Mouse (Mus musculus) left cerebral cortex, adult 2 months (tissue): Measurements from ENCODE around the gene Socs7. TPM values are rescaled to one million over a fixed set of nuclear protein-coding genes. Genes with fewer than 3 reads are reported as not detected.
"Not testable (repeated sequence)": the region's sequence is repeated elsewhere in the genome, so short reads cannot be mapped to it uniquely, and the experiment has no call there.

Source experiments
- DNase-seq, 2 experiments: peaks; one replicate each; pipeline ENCODE4 v3.0.0; 2021 to 2022; ENCODE audit warnings: low spot score in 2 of 2, mixed read lengths in 1 of 2; ENCODE audit errors: extremely low spot score in 1 of 2
- H3K27ac ChIP-seq: fragments of 200-600 bp; 2 replicates; pipeline ENCODE4 v1.8.1; 2022
- H3K4me3 ChIP-seq: fragments of 200-600 bp; 2 replicates; pipeline ENCODE4 v1.8.1; 2022
- CTCF ChIP-seq: fragments of 200-600 bp; IDR thresholded peaks from 2 replicates; pipeline ENCODE4 v1.8.1; 2022; ENCODE audit warnings: antibody characterized with exemption, mild to moderate bottlenecking, moderate library complexity
- intact Hi-C: fragments of 180-260 bp; cut with DNase I; formaldehyde crosslinking; loops from one replicate; pipeline ENCODE4 v1.15.1; 2025
- total RNA-seq, 2 experiments: library from RNA; stranded (reverse); gene quantifications; 2 replicates each; pipeline ENCODE4 v1.2.3; 2021

Socs7 gene
- total RNA-seq, 2 experiments from 2014 or later = 87.2 to 91.9 TPM

GRCm38 (mm10) chr11:97346383-97346782 is 16.0 kb upstream of the Socs7 start:
- intact Hi-C loops = no loop called here
- Histone ChIP-seq H3K27ac (no peak overlapping the region), H3K4me3 (no peak overlapping the region)
- no peak for TF ChIP-seq CTCF
- no peak for DNase-seq

DNA sequence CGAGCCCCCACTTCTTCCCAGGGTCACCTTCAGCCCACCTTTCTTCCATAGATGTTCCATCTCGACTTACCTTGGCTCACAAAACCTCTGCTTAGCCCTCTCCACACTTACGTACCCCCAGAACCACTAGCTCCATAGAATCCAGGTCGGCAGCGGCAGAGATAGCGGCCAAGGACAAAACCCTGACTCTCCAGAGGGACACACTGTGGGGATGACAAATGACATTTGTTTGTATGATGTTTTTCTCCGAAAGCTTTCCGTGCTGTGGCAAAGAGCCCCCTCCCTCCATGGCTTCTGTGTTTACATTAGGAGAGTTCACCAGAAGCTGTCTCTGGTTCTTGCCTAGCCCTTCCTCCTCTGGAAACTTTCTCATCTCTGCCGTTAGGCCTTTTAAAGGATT is 15.1 kb upstream of the Socs7 start:
- TF ChIP-seq CTCF = no peak
- Histone ChIP-seq H3K27ac (no peak overlapping the region), H3K4me3 (no peak overlapping the region)
- intact Hi-C loops = no loop called here
- DNase-seq = no peak

- intact Hi-C loops = no loop called here
Measured at GRCm38 (mm10) chr11:97350035-97350434, 12.3 kb upstream of the Socs7 start.

DNA sequence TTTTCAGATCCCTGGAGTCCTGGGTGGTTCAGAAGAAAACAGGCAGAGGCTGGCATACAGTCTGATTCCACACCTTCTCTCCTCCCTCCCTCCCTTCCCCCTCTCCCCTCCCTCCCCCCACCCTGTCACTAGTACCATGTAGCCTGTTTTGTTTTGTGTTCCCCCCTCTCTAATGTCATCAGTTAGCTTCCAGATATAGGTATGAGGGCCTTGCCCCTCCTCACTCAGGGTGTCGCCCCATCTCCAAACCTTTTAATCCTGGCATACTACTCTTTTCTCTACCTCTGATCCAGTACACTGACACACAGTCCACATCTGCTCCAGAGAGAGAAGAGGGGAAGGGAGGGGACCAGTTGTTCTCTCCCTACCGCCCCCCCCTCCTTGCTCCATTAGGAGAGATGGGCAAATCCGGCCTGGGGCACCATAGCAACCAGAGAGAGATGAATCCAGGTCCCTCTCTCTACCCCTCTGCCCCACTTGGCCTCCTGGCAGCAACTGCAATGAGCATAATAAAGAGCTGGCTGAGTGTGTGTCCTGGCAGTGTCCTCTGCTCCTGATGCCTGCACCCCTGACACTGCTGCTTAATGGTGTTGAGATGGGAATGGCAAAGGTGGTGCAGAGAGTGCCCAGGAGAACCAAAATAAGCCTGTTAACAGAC is 10.2 kb upstream of the Socs7 start, which contains the start of gene Gpr179:
Gene Gpr179 (minus strand): TSS at position 51 of the 658 bp plus-strand sequence.
- no peak for TF ChIP-seq CTCF
- no peak within 1 kb of the TSS for H3K27ac ChIP-seq
- intact Hi-C loops = no loop called here
- H3K4me3 ChIP-seq = no peak within 1 kb of the TSS
- no peak for DNase-seq

More at GRCm38 (mm10) chr11:97350035-97350434, 12.3 kb upstream of the Socs7 start:
- H3K4me3 ChIP-seq = no peak overlapping the region
- TF ChIP-seq CTCF = no peak
- DNase-seq = peak; percentile 58 to 69
- no peak overlapping the region for H3K27ac ChIP-seq

- Histone ChIP-seq H3K4me3 (no peak overlapping the region), H3K27ac (no peak overlapping the region)
- no peak for DNase-seq
- intact Hi-C loops = no loop called here
- no peak for TF ChIP-seq CTCF
Measured at GRCm38 (mm10) chr11:97352935-97353597, 9.3 kb upstream of the Socs7 start.

DNA sequence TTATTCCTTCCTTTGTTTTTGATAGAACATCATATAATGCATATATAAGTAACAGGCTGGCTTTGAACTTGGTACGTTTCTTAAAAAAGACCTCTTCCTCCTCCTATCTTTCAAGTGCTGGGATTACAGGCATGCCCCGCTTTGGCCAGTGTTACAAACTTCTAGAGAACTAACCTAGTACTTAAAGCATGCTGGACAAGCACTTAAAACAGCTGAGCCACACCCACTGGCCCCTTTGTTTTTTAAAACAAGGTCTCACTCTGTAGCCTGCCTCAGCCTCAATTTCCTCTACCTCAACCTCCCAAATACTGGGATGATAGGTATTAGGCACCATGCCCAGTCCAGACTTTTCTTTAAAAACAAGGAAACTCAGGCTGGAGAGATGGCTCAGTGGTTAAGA is 7.7 kb upstream of the Socs7 start:
- TF ChIP-seq CTCF = no peak
- Histone ChIP-seq H3K27ac (no peak overlapping the region), H3K4me3 (no peak overlapping the region)
- no peak for DNase-seq
- intact Hi-C loops = no loop called here

DNA sequence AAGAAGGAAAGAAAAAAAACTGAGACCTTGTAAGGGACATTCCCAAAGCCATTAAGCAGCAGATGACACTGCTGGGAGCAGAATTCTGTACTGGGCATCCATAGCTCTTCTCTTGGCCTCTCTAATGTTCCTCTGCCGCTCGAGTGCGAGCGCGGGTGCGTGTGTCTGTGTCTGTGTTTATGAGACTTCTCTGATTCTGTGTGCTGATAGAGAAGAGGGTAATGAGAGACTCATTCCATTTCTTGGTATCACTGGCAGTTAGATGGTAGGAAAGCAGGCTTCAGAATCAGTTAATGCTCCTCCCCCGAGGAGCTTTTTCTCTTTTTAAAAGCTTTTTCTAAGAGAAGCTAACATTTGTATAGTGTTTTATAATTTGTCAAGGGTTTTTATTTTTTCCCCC is 7.1 kb upstream of the Socs7 start:
- no peak for TF ChIP-seq CTCF
- DNase-seq = no peak
- H3K27ac ChIP-seq = no peak overlapping the region
- no peak overlapping the region for H3K4me3 ChIP-seq
- intact Hi-C loops = no loop called here

- H3K27ac ChIP-seq, H3K4me3 ChIP-seq: not testable (repeated sequence)
- intact Hi-C loops = loop anchor here (1.0 kb wide), 1 partner anchor 43 kb away; no protein-coding TSS in a partner anchor
- peak; percentile 69 to 74 for DNase-seq
- TF ChIP-seq CTCF = peak; percentile 70
Measured at GRCm38 (mm10) chr11:97357663-97358062, 4.7 kb upstream of the Socs7 start.

GRCm38 (mm10) chr11:97362649-97362942 is 245 bp downstream of the Socs7 start:
- DNase-seq = peak; percentile 28 to 32
- Histone ChIP-seq H3K4me3 (peak overlapping the region; percentile 97), H3K27ac (peak overlapping the region; percentile 94)
- intact Hi-C loops = loop anchor here (2.0 to 10.0 kb wide), 2 partner anchors 38 to 262 kb away; partner anchors contain the start of gene Epop
- no peak for TF ChIP-seq CTCF

DNA sequence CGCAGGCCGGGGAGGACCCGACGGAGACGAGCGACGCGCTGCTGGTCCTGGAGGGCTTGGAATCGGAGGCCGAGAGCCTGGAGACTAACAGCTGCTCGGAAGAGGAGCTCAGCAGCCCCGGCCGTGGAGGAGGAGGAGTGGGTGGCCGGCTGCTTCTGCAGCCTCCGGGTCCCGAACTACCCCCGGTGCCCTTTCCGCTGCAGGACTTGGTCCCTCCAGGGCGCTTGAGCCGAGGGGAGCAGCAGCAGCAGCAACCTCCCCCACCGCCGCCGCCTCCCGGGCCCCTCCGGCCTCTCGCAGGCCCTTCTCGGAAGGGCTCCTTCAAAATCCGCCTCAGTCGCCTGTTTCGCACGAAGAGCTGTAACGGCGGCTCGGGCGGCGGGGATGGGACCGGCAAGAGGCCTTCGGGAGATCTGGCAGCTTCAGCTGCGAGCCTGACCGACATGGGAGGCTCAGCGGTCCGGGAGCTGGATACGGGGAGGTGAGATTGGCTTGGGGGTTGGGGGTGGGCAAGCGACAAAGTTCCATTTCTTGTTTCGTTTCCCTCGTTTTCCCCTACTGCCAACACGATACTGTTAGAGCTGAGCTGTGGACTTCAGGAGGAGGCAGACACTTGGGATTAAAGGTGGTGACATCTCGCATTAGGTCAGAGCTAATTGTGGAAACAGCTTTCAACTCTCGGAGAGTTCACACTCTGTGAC is 742 bp downstream of the Socs7 start:
- DNase-seq = peak; percentile 28 to 33
- Histone ChIP-seq H3K4me3 (peak overlapping the region; percentile 97), H3K27ac (peak overlapping the region; percentile 94)
- intact Hi-C loops = loop anchor here (2.0 to 10.0 kb wide), 2 partner anchors 38 to 262 kb away; partner anchors contain the start of gene Epop
- no peak for TF ChIP-seq CTCF

GRCm38 (mm10) chr11:97363644-97363995 is 1.3 kb downstream of the Socs7 start:
- intact Hi-C loops = loop anchor here (2.0 to 10.0 kb wide), 2 partner anchors 37 to 261 kb away; partner anchors contain the start of gene Epop
- DNase-seq = no peak
- no peak for TF ChIP-seq CTCF
- peak overlapping the region; percentile 97 for H3K4me3 ChIP-seq
- peak overlapping the region; percentile 94; the same call in 1 of the 2 replicates for H3K27ac ChIP-seq

- no peak for DNase-seq
- TF ChIP-seq CTCF = no peak
- intact Hi-C loops = loop anchor here (10.0 kb wide), 1 partner anchor 259 kb away; the partner anchor contains the start of gene Epop
- Histone ChIP-seq H3K4me3 (peak overlapping the region; percentile 40), H3K27ac (peak overlapping the region; percentile 9; the same call in 1 of the 2 replicates)
Measured at GRCm38 (mm10) chr11:97365556-97365955, 3.2 kb downstream of the Socs7 start.
